Mouse (Mus musculus) forebrain, embryonic 14.5 days (tissue): ENCODE data around the gene Frmd4a. TPM values are rescaled to one million over a fixed set of nuclear protein-coding genes. Genes with fewer than 3 reads are reported as not detected.
"Not testable (repeated sequence)": the region's sequence is repeated elsewhere in the genome, so short reads cannot be mapped to it uniquely, and the experiment has no call there.

Experiments
- ATAC-seq: fragments of 200-750 bp; cut with Nextera tagmentation; 2 replicates; pipeline ENCODE4 v1.8.0; 2017; ENCODE audit warnings: mild to moderate bottlenecking, moderate library complexity
- DNase-seq: peaks from one replicate; pipeline ENCODE4 v3.0.0-alpha.2; 2015; ENCODE audit warnings: low spot score
- H3K27ac ChIP-seq: fragments of 300-500 bp; sonication (generic); 2 replicates; pipeline ENCODE4 v1.5.1; 2014; ENCODE audit warnings: low read depth, mild to moderate bottlenecking, control low read depth, low read length, moderate library complexity
- H3K27me3 ChIP-seq: fragments of 300-500 bp; sonication (generic); replicated peaks from 2 replicates; pipeline ENCODE4 v1.6.1; 2014; ENCODE audit warnings: low read length, control low read depth, mixed read lengths; ENCODE audit not compliant: control insufficient read depth, insufficient read depth
- H3K36me3 ChIP-seq: fragments of 300-500 bp; sonication (generic); 2 replicates; pipeline ENCODE4 v1.6.1; 2014; ENCODE audit warnings: low read length, control low read depth; ENCODE audit not compliant: control insufficient read depth, insufficient read depth
- H3K4me1 ChIP-seq: fragments of 300-500 bp; sonication (generic); 2 replicates; pipeline ENCODE4 v1.6.1; 2014; ENCODE audit warnings: antibody characterized with exemption, low read length, control low read depth; ENCODE audit not compliant: control insufficient read depth, insufficient read depth
- H3K4me2 ChIP-seq: fragments of 300-500 bp; sonication (generic); 2 replicates; pipeline ENCODE4 v1.6.1; 2014; ENCODE audit warnings: mild to moderate bottlenecking, control low read depth, low read length
- H3K4me3 ChIP-seq: fragments of 300-500 bp; sonication (generic); 2 replicates; pipeline ENCODE4 v1.5.1; 2014; ENCODE audit warnings: low read depth, low read length, control low read depth
- H3K9ac ChIP-seq: fragments of 300-500 bp; sonication (generic); 2 replicates; pipeline ENCODE4 v1.6.1; 2014; ENCODE audit warnings: mild to moderate bottlenecking, low read length, control low read depth, moderate library complexity
- H3K9me3 ChIP-seq: fragments of 300-500 bp; sonication (generic); replicated peaks from 2 replicates; pipeline ENCODE4 v1.6.1; 2016; ENCODE audit warnings: low read length, control low read depth, mixed read lengths; ENCODE audit not compliant: control insufficient read depth
- WGBS: fragments of 180-500 bp; shearing (Covaris S2); extraction: QIAGEN DNeasy Blood & Tissue Kit; methylation state at CpG from one replicate; pipeline ENCODE4 v1.1.7; 2014; 5-methylcytosine and 5-hydroxymethylcytosine counted together
- polyA plus RNA-seq: library from polyadenylated mRNA; unstranded; fragments of >200 nt; fragmentation: Nextera tagmentation; extraction: Ambion mirVana; gene quantifications from 2 replicates; pipeline ENCODE4 v1.2.1, GENCODE M21; 2014

The Frmd4a gene
- polyA plus RNA-seq, 1 experiment from 2014 or later: 36.9 TPM

- no peaks in the 10 kb centered on the region for H3K36me3 ChIP-seq
- no peak overlapping the region for H3K4me2 ChIP-seq
- no peak for ATAC-seq
- no peaks in the 10 kb centered on the region for H3K9me3 ChIP-seq
- H3K27me3 ChIP-seq: no peaks in the 10 kb centered on the region
- no peak for DNase-seq
- no peak overlapping the region for H3K27ac ChIP-seq
- H3K4me3 ChIP-seq: no peak overlapping the region
- no peak overlapping the region for H3K9ac ChIP-seq
- 72% methylated on average over 4 of the region's 4 CpGs for WGBS
- H3K4me1 ChIP-seq: peaks cover 11% of the 10 kb centered on the region
Observed at GRCm38 (mm10) chr2:4335881-4336280, 318.4 kb downstream of the Frmd4a start.

DNA sequence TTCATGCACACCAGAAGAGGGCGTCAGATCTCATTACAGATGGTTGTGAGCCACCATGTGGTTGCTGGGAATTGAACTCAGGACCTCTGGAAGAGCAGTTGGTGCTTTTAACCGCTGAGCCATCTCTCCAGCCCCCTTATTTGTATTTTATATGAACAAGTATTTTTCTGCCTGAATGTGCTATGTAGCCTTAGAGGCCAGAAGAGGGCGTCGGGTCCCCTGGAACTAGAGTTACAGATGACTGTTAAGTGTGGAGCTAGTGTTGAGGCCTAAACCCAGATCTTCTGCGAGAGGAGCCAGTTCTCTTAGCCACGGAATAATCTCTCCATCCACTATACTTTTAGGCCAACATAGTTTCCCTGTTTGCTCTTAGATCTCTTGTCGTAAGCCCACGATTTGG lies 320.8 kb downstream of the Frmd4a start:
- not testable (repeated sequence) for H3K27me3 ChIP-seq, DNase-seq, H3K4me3 ChIP-seq, H3K9ac ChIP-seq, H3K27ac ChIP-seq, H3K4me2 ChIP-seq, H3K36me3 ChIP-seq, ATAC-seq, H3K9me3 ChIP-seq
- WGBS: 63% methylated on average over 8 of the region's 8 CpGs
- H3K4me1 ChIP-seq: peaks cover 11% of the 10 kb centered on the region

DNA sequence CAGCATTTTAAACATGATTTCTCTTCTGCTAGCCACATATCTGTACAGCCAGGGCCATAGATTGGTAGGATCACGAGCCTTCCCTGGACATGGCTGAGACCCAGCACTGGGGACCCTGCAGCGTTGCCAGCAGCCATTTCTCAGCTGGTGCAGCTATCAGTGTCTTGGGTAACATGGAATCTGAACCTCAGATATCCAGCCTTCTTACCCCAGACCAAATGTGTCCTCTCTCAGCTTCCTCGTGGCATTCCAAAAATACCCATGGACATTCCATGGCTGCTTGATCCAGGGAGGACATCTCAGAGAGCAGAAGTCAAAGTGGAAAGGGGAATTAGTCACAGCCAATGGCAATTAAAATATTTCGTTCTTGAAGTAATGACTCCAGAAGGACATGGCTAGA lies 321.6 kb downstream of the Frmd4a start:
- no peak overlapping the region for H3K27ac ChIP-seq
- H3K4me2 ChIP-seq: no peak overlapping the region
- H3K36me3 ChIP-seq: no peaks in the 10 kb centered on the region
- H3K4me1 ChIP-seq: peaks cover 10% of the 10 kb centered on the region
- no peak for ATAC-seq
- H3K9me3 ChIP-seq: no peaks in the 10 kb centered on the region
- DNase-seq: no peak
- H3K4me3 ChIP-seq: no peak overlapping the region
- 86% methylated on average over 4 of the region's 4 CpGs for WGBS
- no peaks in the 10 kb centered on the region for H3K27me3 ChIP-seq
- no peak overlapping the region for H3K9ac ChIP-seq

DNA sequence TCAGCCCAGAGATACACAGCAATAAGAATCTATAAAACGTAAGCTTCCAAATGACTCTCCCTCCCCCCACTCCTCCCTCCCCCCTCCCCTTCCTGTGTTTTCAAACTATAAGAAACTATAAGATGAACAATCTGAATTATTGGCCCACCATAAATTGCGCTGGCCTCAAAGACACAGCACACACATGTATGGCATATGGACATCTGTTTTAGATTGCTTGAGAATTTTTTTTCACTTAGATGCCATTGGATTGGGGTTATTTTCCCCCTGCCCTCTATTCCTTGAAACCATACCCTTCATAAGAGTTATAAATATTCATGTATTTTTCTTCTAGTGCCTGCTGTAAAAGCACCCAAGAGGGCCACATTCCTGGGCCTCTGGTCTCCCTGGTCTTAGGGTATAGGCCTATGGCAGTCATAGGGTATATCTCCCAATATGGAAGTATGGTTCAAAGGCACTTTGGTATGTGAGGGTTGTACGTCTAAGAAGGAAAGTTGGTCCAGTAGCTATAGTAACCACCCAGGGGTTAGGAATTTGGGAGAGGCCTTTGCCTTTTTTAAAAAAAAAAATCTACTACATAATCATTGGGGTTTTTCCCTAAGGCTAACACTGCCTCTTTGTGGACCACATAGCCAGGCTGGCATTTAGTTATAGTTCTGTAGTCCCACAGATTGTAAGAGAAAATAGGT lies 322.2 kb downstream of the Frmd4a start:
- ATAC-seq (no peak), DNase-seq (no peak)
- Histone ChIP-seq H3K27ac (no peak overlapping the region), H3K27me3 (no peaks in the 10 kb centered on the region), H3K9me3 (no peaks in the 10 kb centered on the region), H3K4me1 (peaks cover 8% of the 10 kb centered on the region), H3K9ac (no peak overlapping the region), H3K4me3 (no peak overlapping the region), H3K36me3 (no peaks in the 10 kb centered on the region), H3K4me2 (no peak overlapping the region)
- WGBS: 71% methylated on average over 3 of the region's 3 CpGs

DNA sequence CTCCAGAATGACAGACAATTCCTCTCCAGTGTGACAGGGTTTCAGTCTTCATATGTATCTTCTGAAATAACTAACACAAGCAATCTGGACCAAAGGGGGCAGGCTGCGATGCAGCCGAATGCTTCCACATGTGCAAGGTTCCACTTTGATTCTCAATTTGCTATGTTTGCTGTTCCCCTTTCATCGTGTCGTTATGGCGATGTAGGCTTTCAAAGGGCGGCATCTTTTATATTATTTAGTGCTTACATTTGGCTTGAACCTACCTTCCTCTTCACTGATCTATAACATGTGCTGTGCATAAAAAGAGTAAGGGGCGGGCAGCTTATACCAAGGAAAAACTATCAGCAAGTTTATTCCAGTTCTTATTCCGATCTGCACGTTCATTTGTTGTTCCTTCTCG lies 322.9 kb downstream of the Frmd4a start:
- H3K9ac ChIP-seq: no peak overlapping the region
- H3K4me3 ChIP-seq: no peak overlapping the region
- H3K27ac ChIP-seq: no peak overlapping the region
- H3K9me3 ChIP-seq: no peaks in the 10 kb centered on the region
- no peak for DNase-seq
- WGBS: 54% methylated on average over 10 of the region's 10 CpGs
- H3K27me3 ChIP-seq: no peaks in the 10 kb centered on the region
- peaks cover 8% of the 10 kb centered on the region for H3K4me1 ChIP-seq
- no peaks in the 10 kb centered on the region for H3K36me3 ChIP-seq
- no peak for ATAC-seq
- no peak overlapping the region for H3K4me2 ChIP-seq

DNA sequence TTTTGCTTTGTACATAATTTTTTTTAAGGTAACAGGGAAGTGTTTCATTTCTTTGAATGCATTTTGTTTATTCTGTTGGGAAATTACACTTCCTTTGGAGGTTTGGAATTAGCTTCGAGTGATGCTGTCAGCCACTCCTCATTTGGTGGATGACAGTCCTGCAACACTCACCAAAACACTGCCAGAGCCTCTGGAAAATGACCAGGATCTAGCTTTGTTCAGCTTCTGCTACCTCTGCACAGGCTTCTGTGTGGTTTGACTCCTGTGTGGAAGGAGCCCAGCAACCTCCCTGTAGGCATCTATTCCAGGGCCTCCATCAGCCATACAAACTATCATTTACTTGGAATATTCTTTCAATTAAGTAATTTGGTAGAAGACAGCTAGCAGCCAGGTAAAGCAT lies 323.6 kb downstream of the Frmd4a start:
- DNase-seq (no peak), ATAC-seq (no peak)
- Histone ChIP-seq H3K9ac (no peak overlapping the region), H3K27ac (no peak overlapping the region), H3K9me3 (no peaks in the 10 kb centered on the region), H3K4me1 (peaks cover 8% of the 10 kb centered on the region), H3K4me3 (no peak overlapping the region), H3K4me2 (no peak overlapping the region), H3K27me3 (no peaks in the 10 kb centered on the region), H3K36me3 (no peaks in the 10 kb centered on the region)
- 85% methylated on average over 1 of the region's 1 CpGs for WGBS

- DNase-seq (peak; percentile 22), ATAC-seq (no peak)
- Histone ChIP-seq H3K4me2 (no peak overlapping the region), H3K9ac (no peak overlapping the region), H3K9me3 (no peaks in the 10 kb centered on the region), H3K27ac (no peak overlapping the region), H3K4me1 (peaks cover 4% of the 10 kb centered on the region; the same call in 1 of the 2 replicates), H3K36me3 (no peaks in the 10 kb centered on the region), H3K4me3 (no peak overlapping the region), H3K27me3 (no peaks in the 10 kb centered on the region)
- 89% methylated on average over 7 of the region's 7 CpGs for WGBS
Observed at GRCm38 (mm10) chr2:4342005-4342404, 324.5 kb downstream of the Frmd4a start.

DNA sequence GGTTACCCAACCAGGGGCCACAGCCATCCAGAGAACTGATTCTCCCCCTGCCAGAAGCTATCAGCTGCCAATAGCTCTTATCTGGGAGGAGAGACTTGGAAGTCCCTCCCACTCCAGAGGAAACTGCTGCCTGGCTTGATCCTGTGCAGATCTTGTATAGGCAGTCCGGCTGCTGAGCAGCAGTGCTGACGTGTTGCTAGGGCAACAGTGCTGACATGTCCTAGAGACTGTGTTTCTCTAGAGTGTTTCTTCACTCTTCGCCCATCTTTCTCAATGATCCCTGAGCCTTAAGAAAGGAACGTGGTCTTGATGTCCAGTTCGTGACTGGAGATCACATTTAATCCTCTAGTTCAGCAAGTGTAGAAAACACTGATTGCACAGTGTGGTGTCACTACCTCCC lies 326.9 kb downstream of the Frmd4a start:
- Histone ChIP-seq H3K9me3 (no peaks in the 10 kb centered on the region), H3K27me3 (no peaks in the 10 kb centered on the region), H3K4me2 (no peak overlapping the region), H3K36me3 (no peaks in the 10 kb centered on the region), H3K4me3 (no peak overlapping the region), H3K27ac (no peak overlapping the region), H3K4me1 (peaks cover 4% of the 10 kb centered on the region; the same call in 1 of the 2 replicates), H3K9ac (no peak overlapping the region)
- whole genome bisulfite sequencing: 78% methylated on average over 5 of the region's 5 CpGs
- DNase-seq (no peak), ATAC-seq (no peak)

GRCm38 (mm10) chr2:4346232-4346631 lies 328.7 kb downstream of the Frmd4a start:
- DNase-seq (no peak), ATAC-seq (no peak)
- no peaks in the 10 kb centered on the region for H3K36me3 ChIP-seq
- no peak overlapping the region for H3K9ac ChIP-seq
- WGBS: 87% methylated on average over 6 of the region's 6 CpGs
- H3K4me1 ChIP-seq: no peaks in the 10 kb centered on the region
- no peak overlapping the region for H3K4me2 ChIP-seq
- H3K4me3 ChIP-seq: no peak overlapping the region
- no peaks in the 10 kb centered on the region for H3K27me3 ChIP-seq
- H3K27ac ChIP-seq: no peak overlapping the region
- no peaks in the 10 kb centered on the region for H3K9me3 ChIP-seq
